Mouse (Mus musculus) regulatory T cell (primary cell): ENCODE results near the gene Foxp3.

Source experiments
- in situ Hi-C: fragments of 300-600 bp; cut with MboI, MseI; formaldehyde crosslinking; loops from one replicate; pipeline ENCODE4 v1.15.1; 2025; ENCODE audit warnings: high pct_unique_total_duplicates

Gene Foxp3

DNA sequence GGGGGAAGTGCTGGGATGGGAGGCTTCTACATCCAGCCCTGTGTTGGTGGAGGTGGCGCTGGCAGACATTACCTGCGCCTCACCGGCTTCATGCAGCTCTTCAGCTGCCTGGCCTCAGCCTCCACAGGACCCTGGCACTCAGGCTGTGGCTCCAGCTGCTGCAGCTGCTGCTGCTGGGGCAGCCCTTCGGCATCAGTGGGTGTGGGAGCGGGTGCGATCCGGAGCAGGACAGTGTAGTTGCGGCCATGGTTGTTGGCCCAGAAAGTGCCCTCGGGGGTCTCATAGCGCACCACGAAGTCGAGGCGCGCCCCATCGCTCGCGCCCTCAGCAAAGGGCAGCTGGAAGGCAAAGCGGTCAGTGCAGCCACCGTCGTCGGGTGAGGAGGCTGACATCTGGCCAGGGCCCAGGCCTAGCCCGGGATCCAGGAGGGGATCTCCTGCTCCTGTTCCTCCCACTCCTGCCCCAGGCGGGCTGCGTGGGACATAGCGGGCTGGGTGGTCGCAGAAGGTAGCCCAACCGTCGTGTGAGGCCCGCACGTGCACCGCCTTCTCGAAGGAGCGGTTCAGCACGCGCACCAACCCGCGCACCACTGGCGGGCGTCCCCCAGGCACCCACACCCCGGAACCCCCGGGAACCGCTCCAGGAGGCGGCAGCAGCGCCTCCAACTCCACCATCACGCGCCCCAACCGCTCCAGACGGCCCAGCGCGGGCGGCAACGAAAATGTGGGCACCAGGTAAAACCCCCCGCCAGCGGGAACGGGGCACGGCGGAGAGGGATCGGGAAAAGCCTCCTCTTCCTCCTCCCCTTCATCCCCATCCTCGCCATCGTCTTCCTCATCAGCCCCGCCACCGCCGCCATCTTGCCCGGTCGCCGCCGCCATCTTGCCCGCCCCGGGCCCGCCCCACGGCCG, at the start of gene Foxp3:
Foxp3 (plus strand) TSS at position 469 of the 911 bp plus-strand sequence.
- in situ Hi-C loops, result no loop called here

DNA sequence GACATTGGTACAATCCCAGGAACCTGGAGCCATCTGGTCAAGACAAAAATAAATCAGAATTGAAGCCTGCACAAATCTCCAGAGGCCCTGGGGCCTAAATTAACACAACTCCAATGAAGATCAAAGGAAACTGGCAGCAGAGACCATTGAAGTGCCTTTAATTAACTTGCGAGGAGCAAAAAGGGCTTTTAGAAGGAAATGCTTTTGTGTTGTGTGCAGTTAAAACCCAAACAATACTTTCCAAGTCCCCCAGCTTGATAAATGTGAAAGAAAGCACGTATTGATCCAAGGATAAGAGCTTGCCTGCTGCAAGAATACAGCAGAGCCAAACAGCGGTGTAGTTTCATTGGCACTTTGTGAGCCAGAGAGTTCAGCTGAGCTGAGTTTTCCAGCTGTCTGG, 48.5 kb upstream of the Foxp3 start:
- in situ Hi-C loops, result no loop called here

DNA sequence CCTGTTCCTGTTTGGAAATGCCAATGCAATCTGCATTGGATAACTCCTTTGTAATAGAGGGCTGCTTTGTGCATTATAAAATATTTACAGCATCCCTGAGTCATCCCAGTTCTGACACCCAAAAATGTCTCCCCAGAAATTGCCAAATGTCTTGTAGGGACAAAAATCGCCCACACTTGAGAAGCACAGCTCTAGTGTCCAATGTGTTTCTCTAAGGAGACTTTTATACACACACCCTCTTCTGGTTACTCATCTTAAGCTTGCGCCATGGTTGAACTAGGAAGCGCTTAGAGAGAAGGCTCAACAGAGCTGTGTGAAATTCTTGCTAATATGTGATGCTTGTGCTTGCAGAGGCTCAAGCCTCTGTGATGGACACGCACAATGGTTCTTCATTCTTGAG, 20.0 kb upstream of the Foxp3 start:
- in situ Hi-C loops, result no loop called here

DNA sequence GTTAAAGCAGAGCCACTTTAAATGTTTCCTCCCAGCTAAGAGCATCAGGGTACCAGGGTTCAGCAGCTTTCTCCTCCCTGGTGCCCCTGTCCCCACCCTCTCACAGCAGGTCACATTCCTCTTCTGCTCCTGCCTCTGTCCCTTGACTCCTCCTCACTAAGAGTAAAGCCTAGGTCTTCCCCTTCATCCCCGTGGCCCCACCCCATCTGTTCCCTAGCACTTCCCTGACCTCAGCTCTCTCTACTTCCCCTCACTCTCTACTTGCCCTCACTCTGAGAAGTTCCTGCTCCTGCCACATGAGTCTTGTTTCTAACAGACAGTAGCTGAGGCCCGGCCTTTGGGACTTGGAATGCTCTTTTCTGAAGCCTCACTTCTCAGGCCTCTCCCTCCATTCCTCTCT, 10.4 kb upstream of the Foxp3 start:
- in situ Hi-C loops, result no loop called here

DNA sequence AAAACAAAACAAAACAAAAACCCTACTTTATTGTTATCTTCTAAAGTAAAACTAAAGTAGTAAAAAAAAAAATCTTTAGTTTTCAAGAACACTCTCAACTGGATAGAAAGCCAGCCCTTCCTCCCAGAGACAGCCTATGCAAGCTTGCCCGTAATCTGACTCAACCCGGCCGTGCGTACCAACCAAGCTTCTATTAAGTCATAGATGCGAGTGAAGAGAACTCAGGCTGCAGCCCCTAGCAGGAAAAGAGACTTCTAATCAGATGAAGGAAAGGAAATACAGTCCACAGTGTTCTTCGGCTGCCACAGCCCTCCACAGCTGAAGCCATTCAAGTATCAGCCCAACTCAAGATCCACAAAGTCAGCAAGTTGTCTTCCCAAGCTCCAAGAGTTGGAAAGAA, 7.1 kb upstream of the Foxp3 start:
- in situ Hi-C loops, result loop anchor here (5.0 kb wide), 1 partner anchor 144 kb away; no protein-coding TSS in a partner anchor

DNA sequence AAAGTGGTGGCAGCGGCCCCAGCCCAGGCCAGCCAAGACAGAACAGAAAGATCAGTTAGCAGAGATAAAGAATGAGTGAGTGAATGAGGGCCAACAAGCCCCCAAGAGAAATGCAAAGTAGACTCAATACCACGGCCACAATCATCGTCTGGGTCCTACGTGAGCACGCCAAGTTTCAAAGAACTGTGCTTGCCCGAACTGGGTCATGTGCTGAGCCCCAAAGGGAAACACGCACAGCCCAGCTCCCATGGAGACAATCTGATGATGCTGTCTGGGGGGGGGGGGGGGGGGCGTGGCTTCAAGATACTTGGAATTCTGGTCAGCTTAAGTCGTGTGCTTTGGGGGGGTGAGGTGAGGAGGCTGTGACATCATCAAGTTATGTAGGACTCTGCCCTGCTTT, 6.0 kb upstream of the Foxp3 start:
- in situ Hi-C loops, result loop anchor here (5.0 kb wide), 1 partner anchor 145 kb away; no protein-coding TSS in a partner anchor

DNA sequence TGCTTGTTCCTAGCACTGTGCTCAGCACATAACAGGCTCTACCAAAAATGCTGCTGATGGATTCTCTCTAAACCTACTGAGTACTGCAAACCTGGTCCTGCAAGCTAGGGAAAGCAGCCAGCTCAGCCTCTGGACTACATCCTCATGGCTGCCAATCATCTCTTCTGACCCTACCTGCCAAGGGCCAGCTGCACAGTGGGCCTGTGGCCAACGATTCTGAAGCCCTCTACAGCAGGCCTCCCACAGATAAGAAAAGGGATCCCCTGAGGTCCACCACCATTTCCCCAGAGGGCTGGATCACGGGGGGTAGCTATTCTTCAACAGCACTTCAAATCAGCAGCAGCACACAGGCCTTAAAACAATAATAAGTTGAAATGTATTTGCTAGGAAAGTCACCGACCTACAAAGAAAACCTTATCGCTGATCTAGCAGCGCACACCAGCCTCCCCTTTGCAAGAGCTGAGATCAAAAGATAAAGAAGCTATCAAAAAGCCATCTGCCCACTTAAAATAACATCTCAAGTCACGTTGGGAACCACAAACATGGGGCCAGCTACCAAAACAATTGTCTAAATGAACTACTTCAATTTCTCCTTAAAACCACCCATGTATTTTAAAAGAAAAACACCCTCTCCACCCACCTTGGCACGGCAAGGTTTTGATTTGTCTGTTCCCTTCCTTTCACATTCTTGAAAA, 2.8 kb upstream of the Foxp3 start:
- in situ Hi-C loops, result no loop called here

DNA sequence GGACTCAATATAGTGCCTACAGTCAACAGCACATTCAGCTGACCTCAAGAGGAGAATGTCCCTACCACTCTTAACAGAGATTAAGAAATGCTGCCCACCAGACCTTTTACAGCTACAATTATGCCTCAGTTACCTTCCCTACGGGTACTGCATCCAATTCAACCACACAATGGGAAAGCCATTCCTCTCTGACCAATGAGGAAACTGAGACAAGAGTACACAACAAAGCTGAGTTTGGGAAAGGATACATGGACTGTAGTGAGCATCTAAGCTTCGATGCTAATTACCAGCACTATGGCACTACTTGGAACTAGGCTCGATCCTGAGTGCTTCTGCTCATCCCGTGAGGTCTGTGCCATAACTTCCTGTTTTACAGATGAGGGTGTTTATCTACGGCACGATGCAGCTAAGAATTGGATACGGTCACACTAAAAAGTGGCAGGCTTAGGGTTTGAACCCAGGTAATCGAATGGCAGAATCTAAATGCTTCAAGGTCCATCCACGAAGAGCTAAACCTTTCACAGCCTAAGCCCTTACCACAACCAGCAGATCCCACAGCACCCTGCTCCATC, 1.8 kb upstream of the Foxp3 start:
- in situ Hi-C loops, result no loop called here

DNA sequence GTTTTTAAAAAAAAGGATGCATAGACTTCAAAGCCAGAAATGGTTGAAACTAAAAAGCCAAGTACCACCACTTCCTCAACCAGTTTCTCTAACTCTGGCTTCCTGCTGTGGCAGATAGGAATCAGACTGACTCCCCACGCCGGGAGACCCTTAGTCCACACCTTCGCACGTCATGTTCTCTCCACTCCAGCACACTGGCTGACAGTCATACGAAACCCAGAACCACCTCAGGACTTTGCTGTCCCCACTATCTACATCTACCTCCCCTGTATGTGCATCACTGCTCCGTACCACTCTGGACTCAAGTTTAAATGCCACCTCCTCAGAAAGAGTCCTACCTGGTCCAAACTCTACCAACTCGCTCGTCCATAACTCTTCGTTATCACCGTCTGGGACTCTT, 978 bp upstream of the Foxp3 start:
- in situ Hi-C loops, result no loop called here

DNA sequence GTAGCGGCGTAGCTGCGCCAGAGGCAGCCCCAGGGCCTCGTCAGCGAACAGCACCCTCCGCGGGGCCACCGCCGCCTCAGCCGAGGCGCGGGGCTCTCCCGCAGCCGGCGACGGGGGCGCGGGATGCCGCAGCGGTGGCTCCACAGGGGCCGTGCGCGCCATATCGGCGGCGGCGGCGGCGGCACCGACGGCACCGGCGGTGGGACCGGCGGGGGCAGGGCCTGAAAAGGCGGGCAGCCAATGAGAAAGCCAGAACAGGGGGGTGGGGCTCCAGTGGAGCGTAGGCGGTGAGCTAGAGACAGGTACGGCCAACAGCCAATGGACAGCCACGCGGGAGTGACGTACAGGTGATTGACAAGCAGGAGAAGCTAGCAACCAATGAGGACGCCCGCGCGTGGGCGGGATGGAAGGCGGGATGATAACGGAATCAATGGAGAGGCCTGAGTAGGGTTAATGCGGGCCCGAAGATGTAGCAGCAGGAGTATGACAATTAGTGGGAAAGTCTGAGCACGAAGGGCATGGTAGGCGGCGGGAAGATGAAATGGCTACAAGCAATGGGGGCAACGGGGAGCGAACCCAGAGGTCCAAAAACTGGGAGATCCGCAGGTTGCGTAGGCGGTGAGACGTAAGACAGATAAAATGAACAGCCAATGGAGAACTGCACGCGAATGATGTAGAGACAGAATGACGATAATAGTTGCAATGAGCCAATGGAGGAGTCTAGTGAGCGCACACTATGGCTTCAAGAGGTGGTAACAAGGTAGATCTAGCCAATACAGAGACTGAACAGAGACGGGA, 842 bp downstream of the Foxp3 start, which contains the start of gene Ppp1r3f:
Ppp1r3f (minus strand) TSS at position 197 of the 798 bp plus-strand sequence.
- in situ Hi-C loops, result no loop called here

DNA sequence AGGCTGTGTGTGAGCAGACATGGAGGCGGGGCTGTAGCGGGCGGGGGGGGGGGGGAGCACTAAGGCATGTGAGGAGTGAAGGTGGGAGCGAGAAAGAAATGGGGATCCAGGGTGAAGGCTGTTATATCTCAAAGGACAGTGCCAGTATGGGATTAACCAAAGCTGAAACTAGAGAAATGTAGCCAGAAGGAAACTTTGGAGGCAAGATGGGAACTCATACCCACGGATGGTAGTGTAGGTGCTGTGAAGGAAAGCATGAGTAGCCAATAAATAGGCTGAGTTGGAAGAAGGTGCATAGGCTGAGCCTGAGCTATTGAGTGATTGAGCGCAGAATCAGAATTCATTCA, 1.4 kb downstream of the Foxp3 start:
- in situ Hi-C loops, result no loop called here

DNA sequence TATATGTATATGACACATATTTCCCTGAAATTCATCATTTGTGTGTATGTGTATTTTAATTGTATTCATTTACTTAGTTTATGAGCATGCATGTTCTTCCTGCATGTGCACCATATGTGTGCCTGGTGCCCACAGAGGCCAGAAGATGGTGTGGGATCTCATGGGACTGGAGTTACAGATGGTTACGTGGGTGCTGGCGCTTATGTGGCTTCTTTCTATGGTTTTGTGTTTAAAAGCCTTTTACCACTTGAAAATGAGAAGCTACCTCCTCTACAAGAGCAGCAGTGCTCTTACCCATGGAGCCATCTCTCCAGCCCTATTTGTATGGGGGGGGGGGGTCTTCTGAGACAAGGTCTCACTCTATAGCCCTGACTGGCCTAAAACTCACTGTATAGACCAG, 7.7 kb downstream of the Foxp3 start:
- in situ Hi-C loops, result no loop called here

DNA sequence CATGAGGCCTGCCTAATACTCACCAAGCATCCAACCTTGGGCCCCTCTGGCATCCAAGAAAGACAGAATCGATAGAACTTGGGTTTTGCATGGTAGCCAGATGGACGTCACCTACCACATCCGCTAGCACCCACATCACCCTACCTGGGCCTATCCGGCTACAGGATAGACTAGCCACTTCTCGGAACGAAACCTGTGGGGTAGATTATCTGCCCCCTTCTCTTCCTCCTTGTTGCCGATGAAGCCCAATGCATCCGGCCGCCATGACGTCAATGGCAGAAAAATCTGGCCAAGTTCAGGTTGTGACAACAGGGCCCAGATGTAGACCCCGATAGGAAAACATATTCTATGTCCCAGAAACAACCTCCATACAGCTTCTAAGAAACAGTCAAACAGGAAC, 10.4 kb downstream of the Foxp3 start:
- in situ Hi-C loops, result no loop called here

DNA sequence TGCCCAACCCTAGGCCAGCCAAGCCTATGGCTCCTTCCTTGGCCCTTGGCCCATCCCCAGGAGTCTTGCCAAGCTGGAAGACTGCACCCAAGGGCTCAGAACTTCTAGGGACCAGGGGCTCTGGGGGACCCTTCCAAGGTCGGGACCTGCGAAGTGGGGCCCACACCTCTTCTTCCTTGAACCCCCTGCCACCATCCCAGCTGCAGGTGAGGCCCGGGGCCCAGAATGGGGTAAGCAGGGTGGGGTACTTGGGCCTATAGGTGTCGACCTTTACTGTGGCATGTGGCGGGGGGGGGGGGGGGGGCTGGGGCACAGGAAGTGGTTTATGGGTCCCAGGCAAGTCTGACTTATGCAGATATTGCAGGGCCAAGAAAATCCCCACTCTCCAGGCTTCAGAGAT, 12.9 kb downstream of the Foxp3 start:
- in situ Hi-C loops, result no loop called here

DNA sequence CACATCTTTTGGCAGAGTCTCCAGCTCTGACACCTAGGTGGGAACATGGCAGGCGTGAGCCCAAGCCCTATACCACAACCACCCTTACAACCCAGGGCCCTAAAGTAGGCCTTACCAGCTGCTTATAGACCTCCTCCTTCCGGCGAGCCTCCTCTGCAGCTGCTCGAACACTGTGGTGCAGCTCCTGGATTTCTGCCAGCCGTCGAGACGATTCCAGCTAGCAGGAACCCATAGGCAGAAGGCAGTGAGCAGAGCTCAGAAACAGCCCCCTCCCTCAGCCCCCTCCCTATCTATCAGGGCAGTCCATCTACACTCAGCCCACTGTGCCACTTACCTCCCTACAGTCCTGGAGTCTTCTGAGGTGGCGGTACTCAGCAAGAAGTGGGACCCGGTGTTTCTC, 21.9 kb downstream of the Foxp3 start:
- in situ Hi-C loops, result no loop called here

DNA sequence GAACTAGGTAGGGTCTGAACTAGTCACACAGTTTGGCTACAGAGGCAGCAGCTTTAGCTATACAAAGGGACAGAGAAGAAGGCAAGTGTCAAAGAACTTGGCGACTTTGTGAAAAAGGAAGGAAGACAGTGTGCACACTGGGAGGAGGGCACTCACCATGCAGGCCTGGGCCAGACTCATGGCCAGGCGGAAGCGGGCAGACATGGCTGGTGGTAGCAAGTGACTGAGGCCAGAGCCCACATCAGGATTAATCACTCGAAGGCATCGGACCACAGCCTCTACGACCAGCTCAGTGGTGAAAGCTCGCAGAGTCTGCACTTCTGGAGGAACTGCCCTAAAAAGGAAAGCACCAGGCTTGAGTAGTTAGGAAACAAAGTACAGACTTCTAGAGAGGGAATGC, 30.6 kb downstream of the Foxp3 start:
- in situ Hi-C loops, result no loop called here

DNA sequence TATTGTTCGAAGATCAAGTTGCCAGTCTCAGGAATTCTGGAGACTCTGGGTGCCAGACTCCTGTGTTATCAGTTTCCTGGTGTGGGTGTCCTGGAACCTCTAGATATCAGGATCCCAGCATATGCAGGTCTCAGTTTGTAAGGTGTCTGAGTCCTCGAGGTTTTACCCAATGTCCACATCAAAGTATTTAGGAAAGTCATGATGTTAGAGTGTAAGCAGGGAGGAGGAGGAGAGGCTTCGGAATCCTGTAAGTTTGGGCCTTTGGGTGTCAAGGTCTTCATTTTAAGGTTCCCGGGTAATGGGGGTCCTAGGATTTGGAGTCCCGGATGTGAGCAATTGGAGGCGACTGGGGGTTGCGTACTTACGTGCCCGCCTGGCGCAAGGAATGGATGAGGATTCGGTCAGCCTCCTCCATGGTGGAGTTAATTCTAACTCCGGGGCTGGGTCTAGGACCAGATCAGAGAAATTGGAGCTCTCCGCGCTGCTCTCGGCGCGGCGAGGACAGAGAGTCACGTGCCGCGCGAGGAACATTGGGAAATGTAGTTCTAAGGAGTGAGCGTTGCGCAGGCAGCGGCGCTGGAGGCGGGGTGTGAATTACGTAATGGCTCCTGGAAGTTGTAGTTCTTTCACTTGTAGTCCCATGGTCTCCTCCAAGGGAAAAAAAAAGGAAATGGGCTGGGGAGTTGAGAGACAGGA, 31.6 kb downstream of the Foxp3 start, which contains the start of gene Ccdc22:
Ccdc22 (minus strand) TSS at position 639 of the 696 bp plus-strand sequence.
- in situ Hi-C loops, result no loop called here

DNA sequence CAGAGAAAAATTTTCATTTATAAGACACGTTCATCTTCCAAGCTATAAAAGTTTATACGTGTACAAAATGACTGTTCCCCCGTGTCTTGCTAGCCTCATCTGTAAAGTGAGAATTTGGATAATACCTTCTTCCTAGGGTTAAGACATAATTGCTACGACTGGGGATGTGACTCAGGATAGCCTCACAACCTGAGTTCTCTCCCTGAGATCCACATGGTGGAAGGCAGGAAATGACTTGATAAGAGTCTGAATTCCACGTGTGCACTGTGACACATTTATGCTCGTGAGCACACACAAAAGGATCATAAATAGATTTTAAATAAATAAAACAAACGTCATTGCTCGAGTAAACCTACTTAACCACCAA, 32.1 kb downstream of the Foxp3 start:
- in situ Hi-C loops, result no loop called here

DNA sequence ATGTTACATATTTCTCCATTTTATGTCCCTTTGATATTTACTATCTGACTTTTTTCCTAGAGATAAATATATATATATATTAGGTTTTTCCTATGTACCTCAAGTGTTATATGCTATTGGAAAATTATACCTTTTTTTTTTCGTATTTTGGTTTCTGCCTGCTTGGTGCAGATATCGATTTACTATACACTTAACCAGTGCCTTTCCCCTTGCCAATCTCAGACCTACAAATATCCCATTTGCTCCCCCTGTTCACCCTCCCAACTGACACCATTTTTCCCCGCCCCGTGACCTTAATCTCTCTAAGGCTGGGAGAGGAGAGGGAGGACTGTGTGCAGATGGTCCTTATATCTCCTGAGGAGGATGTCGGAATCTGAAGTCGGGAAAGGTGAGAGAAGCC, 33.3 kb downstream of the Foxp3 start, which contains the start of gene Cacna1f:
Cacna1f (plus strand) TSS at position 301 of the 400 bp plus-strand sequence.
- in situ Hi-C loops, result no loop called here

DNA sequence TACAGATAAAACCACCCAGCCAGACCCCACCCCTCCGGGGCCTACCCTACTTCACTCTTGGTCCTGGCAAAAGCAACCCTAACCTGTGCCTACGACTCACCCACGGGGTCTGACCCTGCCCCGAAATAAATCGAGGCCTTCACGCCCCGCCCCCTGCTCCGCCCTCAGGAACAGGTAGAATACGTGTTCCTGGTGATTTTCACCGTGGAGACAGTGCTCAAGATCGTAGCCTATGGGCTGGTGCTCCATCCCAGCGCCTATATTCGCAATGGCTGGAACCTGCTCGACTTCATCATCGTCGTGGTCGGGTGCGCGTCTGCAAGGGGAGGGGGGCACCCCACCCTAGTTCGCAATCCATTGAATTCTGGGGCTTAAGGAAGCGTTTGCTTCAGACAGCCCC, 36.6 kb downstream of the Foxp3 start:
- in situ Hi-C loops, result no loop called here
